Mouse (Mus musculus) intestine, postnatal 0 days (tissue): ENCODE measurements at regions not wholly inside any gene's neighbourhood (a gene's known extent, or its start where the extent isn't known, plus 50 kb on each side); places are given as distances from the start of the nearest gene placed in this dataset.

Experiments used
- ATAC-seq: fragments of 200-750 bp; cut with Nextera tagmentation; 2 replicates; pipeline ENCODE4 v1.8.0; 2017; ENCODE audit warnings: mild to moderate bottlenecking, moderate TSS enrichment, moderate library complexity
- H3K27ac ChIP-seq: fragments of 300-500 bp; sonication (generic); 2 replicates; pipeline ENCODE4 v1.5.1; 2014; ENCODE audit warnings: mild to moderate bottlenecking, low read depth, low read length, moderate library complexity
- H3K27me3 ChIP-seq: fragments of 300-500 bp; sonication (generic); replicated peaks from 2 replicates; pipeline ENCODE4 v1.6.1; 2014; ENCODE audit warnings: low read length, mixed read lengths; ENCODE audit not compliant: control insufficient read depth, insufficient read depth
- H3K36me3 ChIP-seq: fragments of 300-500 bp; sonication (generic); 2 replicates; pipeline ENCODE4 v1.6.1; 2014; ENCODE audit warnings: mild to moderate bottlenecking, moderate library complexity; ENCODE audit not compliant: control insufficient read depth, insufficient read depth
- H3K4me1 ChIP-seq: fragments of 300-500 bp; sonication (generic); replicated peaks from 2 replicates; pipeline ENCODE4 v1.6.1; 2014; ENCODE audit warnings: antibody characterized with exemption, low read length, mixed read lengths; ENCODE audit not compliant: control insufficient read depth, insufficient read depth
- H3K4me2 ChIP-seq: fragments of 300-500 bp; sonication (generic); replicated peaks from 2 replicates; pipeline ENCODE4 v1.6.1; 2014; ENCODE audit warnings: low read depth, mild to moderate bottlenecking, moderate library complexity
- H3K4me3 ChIP-seq: fragments of 300-500 bp; sonication (generic); 2 replicates; pipeline ENCODE4 v1.5.1; 2014; ENCODE audit warnings: low read depth, low read length
- H3K9ac ChIP-seq: fragments of 300-500 bp; sonication (generic); 2 replicates; pipeline ENCODE4 v1.6.1; 2014; ENCODE audit warnings: mild to moderate bottlenecking, low read depth, low read length
- H3K9me3 ChIP-seq: fragments of 300-500 bp; sonication (generic); 2 replicates; pipeline ENCODE4 v1.6.1; 2016; ENCODE audit warnings: mixed run types; ENCODE audit not compliant: control insufficient read depth
- CTCF ChIP-seq: sonication (generic); IDR thresholded peaks from 2 replicates; pipeline ENCODE4 v1.5.1; 2016; ENCODE audit warnings: low read depth, mild to moderate bottlenecking, control low read depth, antibody characterized with exemption, moderate library complexity
- WGBS: fragments of 180-500 bp; shearing (Covaris S2); extraction: QIAGEN DNeasy Blood & Tissue Kit; methylation state at CpG from one replicate; pipeline ENCODE4 v1.1.7; 2014; 5-methylcytosine and 5-hydroxymethylcytosine counted together

DNA sequence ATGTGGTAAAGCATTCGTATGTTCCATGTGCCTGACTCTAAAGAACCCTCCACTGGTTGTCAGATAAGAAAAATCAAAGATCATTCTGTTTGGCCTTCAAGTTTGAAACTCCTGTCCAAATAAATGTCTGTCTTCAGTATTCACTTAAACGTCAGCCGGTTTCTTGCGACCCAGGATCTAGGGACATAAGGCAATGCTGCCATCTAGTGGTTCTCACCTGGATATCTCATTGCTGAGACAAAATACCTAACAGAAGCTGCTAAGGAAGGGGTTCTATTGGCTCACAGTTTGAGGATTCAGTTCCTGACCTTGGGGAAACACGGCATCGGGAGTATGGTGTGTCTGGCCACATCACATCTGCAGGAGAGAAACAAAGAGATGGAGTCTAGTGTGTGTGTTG lies 139.5 kb upstream of the Intu start:
- H3K9ac ChIP-seq = no peak overlapping the region
- no peaks in the 10 kb centered on the region for H3K27me3 ChIP-seq
- 31% methylated on average over 6 of the region's 6 CpGs for WGBS
- TF ChIP-seq CTCF = peak; percentile 95
- H3K9me3 ChIP-seq = no peaks in the 10 kb centered on the region
- no peak for ATAC-seq
- no peak overlapping the region for H3K4me3 ChIP-seq
- no peaks in the 10 kb centered on the region for H3K36me3 ChIP-seq
- no peaks in the 10 kb centered on the region for H3K4me1 ChIP-seq
- H3K27ac ChIP-seq = no peak overlapping the region
- no peak overlapping the region for H3K4me2 ChIP-seq

DNA sequence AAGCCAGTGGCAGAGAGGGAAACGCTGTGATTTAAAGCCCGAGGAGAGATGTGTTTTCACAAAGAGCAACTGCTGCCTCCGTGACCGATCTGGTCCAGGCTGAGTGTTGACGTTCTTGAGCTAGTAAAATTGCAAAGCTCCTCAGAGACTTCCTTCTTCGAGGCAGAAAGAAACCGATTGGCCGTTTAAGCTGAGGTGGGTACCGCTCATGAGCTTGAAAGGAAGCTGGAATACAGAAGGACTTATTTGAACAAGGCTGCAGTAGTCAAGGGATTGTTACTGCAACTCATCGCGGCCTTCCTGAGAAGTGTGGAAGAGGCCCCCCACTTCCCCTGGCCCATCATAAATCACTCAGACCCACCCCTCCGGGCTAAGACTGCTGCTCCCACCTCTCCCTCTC lies 132.9 kb upstream of the Intu start:
- Histone ChIP-seq H3K36me3 (no peaks in the 10 kb centered on the region), H3K27ac (no peak overlapping the region), H3K9ac (no peak overlapping the region), H3K27me3 (no peaks in the 10 kb centered on the region), H3K4me2 (peak overlapping the region; percentile 37), H3K9me3 (no peaks in the 10 kb centered on the region), H3K4me1 (no peaks in the 10 kb centered on the region), H3K4me3 (no peak overlapping the region)
- 40% methylated on average over 12 of the region's 12 CpGs for WGBS
- ATAC-seq = no peak
- no peak for TF ChIP-seq CTCF

DNA sequence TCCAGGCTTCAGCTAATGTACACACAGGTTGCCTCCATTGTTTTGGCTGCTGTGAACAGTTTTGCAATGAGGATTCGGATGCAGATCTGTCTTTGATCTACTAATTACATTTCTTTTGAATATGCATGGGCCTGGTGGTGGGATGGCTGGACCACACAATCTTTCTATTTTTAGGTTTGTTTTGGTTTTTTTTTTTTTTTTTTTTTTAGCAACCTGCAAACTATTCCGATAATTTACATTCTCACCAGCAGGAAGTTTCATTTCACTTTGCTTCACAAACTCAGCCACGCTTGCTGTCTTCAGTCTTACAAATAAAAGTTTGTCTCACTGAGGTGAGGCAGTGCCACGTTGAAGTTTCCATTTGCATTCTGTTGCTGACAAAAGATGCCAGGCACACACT lies 127.7 kb upstream of the Intu start:
- Histone ChIP-seq H3K4me2 (no peak overlapping the region), H3K9me3 (no peaks in the 10 kb centered on the region), H3K27ac (no peak overlapping the region), H3K36me3 (no peaks in the 10 kb centered on the region), H3K4me1 (no peaks in the 10 kb centered on the region), H3K4me3 (no peak overlapping the region), H3K9ac (no peak overlapping the region), H3K27me3 (no peaks in the 10 kb centered on the region)
- WGBS = 78% methylated on average over 4 of the region's 4 CpGs
- ATAC-seq = no peak
- no peak for TF ChIP-seq CTCF

DNA sequence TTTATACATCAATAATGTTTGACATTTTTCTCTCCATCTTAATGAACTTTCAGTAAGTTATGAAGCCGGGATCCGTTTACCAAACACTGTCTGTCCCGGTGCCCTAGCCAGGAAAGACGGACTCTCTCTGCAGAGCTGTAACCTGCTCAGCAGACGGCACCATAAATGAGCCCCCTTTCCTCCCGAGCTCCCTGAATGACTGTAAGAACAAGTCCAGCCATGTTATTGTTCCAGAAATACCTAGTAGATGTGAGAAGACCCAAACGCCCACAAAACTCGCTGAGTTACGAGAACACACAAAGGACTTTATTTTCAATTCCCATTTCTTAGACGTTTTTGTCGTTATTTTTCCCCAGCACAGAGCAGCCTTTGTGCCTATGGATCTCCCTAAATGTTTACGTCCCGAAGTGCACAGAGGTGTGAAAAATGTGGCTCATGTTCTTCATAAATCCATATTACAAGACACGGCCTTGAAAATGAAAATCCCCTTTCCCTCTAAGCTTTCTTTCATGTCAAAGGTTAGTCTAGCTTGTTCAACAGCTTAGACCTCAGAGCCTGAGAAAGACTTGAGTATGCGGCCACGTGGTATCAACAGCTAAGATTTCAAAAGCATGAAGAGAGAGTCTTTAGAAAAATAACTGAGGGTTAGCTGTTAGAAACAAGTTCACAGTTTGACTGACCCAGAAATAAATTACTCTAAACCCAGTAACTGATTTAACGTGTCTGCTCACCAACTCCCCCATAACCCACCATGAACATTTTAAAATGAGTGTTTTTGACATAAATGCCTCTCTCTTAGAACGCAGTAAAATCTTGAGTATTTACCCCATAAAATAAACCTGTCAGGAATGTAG lies 125.8 kb upstream of the Intu start:
- Histone ChIP-seq H3K9ac (no peak overlapping the region), H3K9me3 (no peaks in the 10 kb centered on the region), H3K27me3 (no peaks in the 10 kb centered on the region), H3K4me3 (no peak overlapping the region), H3K4me2 (no peak overlapping the region), H3K36me3 (no peaks in the 10 kb centered on the region), H3K4me1 (no peaks in the 10 kb centered on the region), H3K27ac (no peak overlapping the region)
- ATAC-seq = no peak
- TF ChIP-seq CTCF = no peak
- 75% methylated on average over 18 of the region's 18 CpGs for WGBS

DNA sequence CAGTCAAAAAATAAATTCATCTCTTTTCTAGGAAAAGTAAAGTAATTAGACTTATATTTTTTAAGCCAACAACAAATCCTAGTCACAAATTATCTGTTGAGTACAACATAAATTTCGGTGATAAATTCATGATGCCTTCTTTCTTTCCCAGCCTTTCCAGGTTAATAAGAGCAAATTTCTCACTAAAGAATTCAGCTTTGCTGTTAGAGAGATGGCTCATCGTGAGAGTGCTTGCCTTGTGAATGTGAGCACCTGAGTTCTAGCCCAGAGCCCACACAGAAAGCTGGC lies 125.2 kb upstream of the Intu start:
- Histone ChIP-seq H3K4me1 (no peaks in the 10 kb centered on the region), H3K36me3 (no peaks in the 10 kb centered on the region), H3K27me3 (no peaks in the 10 kb centered on the region), H3K9ac (no peak overlapping the region), H3K4me3 (no peak overlapping the region), H3K9me3 (no peaks in the 10 kb centered on the region), H3K4me2 (no peak overlapping the region), H3K27ac (no peak overlapping the region)
- TF ChIP-seq CTCF = no peak
- no peak for ATAC-seq
- 89% methylated on average over 2 of the region's 2 CpGs for WGBS

DNA sequence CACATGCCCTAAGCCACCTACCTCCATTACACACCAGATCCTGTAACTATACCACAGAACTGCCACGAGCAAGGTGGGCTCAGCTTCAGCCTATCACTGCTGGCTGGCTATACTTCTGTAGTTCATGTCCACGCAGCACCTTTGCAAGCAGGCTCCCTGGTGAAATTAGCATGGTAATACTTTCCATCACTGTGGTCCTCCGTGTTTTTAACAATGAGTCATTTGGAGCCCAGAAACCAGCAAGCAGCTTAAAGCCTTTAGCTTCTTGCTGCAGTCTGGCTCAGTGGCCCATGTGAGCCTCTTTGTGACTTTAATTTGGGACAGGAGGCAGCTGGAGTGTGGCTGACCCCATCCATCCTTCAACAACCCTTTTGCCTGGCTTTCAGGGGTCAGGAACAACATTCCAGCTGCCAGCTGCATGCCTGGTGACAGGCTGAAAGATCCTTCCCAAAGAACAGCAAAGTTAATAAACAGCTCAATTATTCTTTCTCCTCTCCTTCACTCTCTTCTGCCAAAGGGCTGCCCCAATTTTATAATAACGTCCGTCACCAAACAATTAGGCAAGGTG lies 122.1 kb upstream of the Intu start:
- no peaks in the 10 kb centered on the region for H3K27me3 ChIP-seq
- H3K9ac ChIP-seq = no peak overlapping the region
- H3K36me3 ChIP-seq = no peaks in the 10 kb centered on the region
- 63% methylated on average over 5 of the region's 5 CpGs for WGBS
- ATAC-seq = no peak
- H3K4me3 ChIP-seq = no peak overlapping the region
- no peaks in the 10 kb centered on the region for H3K9me3 ChIP-seq
- no peaks in the 10 kb centered on the region for H3K4me1 ChIP-seq
- no peak overlapping the region for H3K27ac ChIP-seq
- TF ChIP-seq CTCF = no peak
- H3K4me2 ChIP-seq = no peak overlapping the region
